ENCODE assay signal across 24 mouse cellular contexts in the genomic region with DNA sequence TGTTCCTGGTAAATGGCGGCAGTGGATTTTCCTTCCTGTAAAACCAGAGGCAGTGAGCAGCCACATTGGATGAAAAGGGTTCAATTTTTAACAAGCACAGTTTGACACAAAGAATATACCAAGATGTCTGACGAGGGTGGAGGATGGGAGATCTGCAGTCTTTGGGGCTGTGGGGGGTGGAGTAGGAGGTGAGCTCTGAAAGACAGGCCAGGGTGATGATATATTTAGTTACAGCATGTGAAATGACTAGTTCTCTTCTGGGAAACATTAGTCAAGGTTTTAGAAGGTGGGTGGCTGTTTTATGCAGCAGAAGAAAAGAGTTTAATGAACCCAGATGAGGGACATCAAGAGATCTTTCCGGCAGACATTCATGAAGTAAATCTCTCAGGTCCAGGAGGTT.
"Had no signal": no experiment of that assay in that cellular context is flagged by ENCODE, and none has a peak within 500 bp of the region (broad histone marks: within the 10 kb centered on the region; RNA-seq: fewer than 3 reads in every experiment).

No protein-coding gene starts in this region.

- H3K27me3 ChIP-seq: megakaryocyte, embryonic 14.5 days; midbrain, embryonic 13.5 days had no signal

- DNase-seq: kidney, adult 18-20 months; kidney, adult 9 months; kidney, postnatal 14 days; kidney, postnatal 4 days; liver; lung, adult 18-20 months; lung, postnatal 10 days; lung, postnatal 36 days; retina, postnatal 1 day; right cerebral cortex, postnatal 14 days; thymus, adult 18-20 months; thymus, postnatal 36 days had no signal

- H3K4me1 ChIP-seq: liver, embryonic 15.5 days; lung, embryonic 15.5 days; megakaryocyte, embryonic 14.5 days; neural tube, embryonic 13.5 days had no signal

- H3K27ac ChIP-seq: limb, embryonic 10.5 days; limb, embryonic 13.5 days; liver, embryonic 12.5 days; liver, embryonic 15.5 days; lung, embryonic 15.5 days; midbrain, embryonic 10.5 days; midbrain, embryonic 13.5 days; neural tube, embryonic 13.5 days had no signal

- H3K4me3 ChIP-seq: limb, embryonic 10.5 days; limb, embryonic 13.5 days; liver, embryonic 12.5 days; liver, embryonic 15.5 days; lung, embryonic 15.5 days; megakaryocyte, embryonic 14.5 days; midbrain, embryonic 10.5 days; midbrain, embryonic 13.5 days; myocyte; neural tube, embryonic 13.5 days had no signal

- H3K36me3 ChIP-seq: limb, embryonic 10.5 days; limb, embryonic 13.5 days; liver, embryonic 12.5 days; liver, embryonic 15.5 days; lung, embryonic 15.5 days; midbrain, embryonic 10.5 days; midbrain, embryonic 13.5 days; neural tube, embryonic 13.5 days had no signal

- ATAC-seq: intestine, embryonic 16.5 days; liver, embryonic 12.5 days; midbrain, embryonic 13.5 days; midbrain, embryonic 16.5 days had no signal
